Mouse (Mus musculus) heart, adult 2 months (tissue): Measurements from ENCODE around the gene Acap3.

Source experiments
- CTCF ChIP-seq: fragments of 200-600 bp; IDR thresholded peaks from 2 replicates; pipeline ENCODE4 v1.8.1; 2022; ENCODE audit warnings: antibody characterized with exemption, mild to moderate bottlenecking, moderate library complexity
- POLR2A ChIP-seq: fragments of 200-500 bp; IDR thresholded peaks from 2 replicates; pipeline ENCODE4 v1.6.1; 2011; ENCODE audit warnings: mild to moderate bottlenecking, low read depth, low read length, control low read depth; ENCODE audit not compliant: insufficient read depth

- no peak for TF ChIP-seq CTCF
- TF ChIP-seq POLR2A = no peak
These were observed 3.4 kb upstream of the Acap3 start for GRCm38 (mm10) chr4:155888181-155888580.
